Comparison of ENCODE assay signal across 9 mouse cellular contexts in the genomic region with DNA sequence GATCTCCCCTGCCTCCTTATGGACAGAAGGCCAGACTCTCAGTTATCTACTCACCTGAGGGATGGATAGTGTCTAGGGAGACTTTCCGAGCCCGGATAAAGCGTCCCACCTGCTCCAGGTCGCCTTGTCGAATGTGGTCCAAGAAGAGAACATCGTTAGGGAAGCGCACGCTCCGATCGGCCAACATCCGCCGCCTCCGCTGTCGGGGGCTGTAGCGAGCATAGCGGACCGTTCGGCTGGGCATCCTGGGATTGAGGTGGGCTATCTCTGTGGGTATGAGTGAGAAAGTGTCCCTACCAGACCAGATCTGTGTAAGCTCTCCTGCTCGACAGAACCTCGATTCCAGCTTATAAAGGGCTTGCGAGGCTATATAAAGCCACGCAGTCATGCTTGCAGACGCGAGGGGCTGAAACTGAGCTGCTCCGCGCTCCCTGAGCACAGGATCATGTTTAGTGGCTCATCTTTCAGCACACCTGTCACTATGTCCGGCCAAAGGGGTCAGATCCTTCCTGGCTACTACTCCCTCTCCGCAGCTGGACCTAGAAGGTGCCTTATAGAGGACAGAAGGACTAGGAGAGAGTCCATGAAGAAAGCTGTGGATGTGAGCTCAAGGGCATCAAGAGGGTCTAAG. TPM values are rescaled to one million over a fixed set of nuclear protein-coding genes. Genes with fewer than 3 reads are reported as not detected.
DNase-seq lines count a peak whose midpoint lies in the region; ATAC-seq lines count a peak whose summit lies in the region.
"Had no signal": no experiment of that assay in that cellular context is flagged by ENCODE, and none has a peak within 500 bp of the region (broad histone marks: within the 10 kb centered on the region; RNA-seq: fewer than 3 reads in every experiment).

Gene Ppp1r27, minus strand, starts transcription at position 323 of the 631 bp plus-strand sequence.

- H3K27me3 ChIP-seq in lung, embryonic 15.5 days: no peaks in the 10 kb centered on the region
- H3K27me3 ChIP-seq in forebrain, embryonic 10.5 days (ENCODE audit: poor library complexity, severe bottlenecking): no peaks in the 10 kb centered on the region
- no peaks in the 10 kb centered on the region for H3K27me3 ChIP-seq in intestine, embryonic 15.5 days (replicated peaks)
- H3K27me3 ChIP-seq in neural tube, embryonic 14.5 days (ENCODE audit: control insufficient read depth, insufficient read depth, low read length): no peaks in the 10 kb centered on the region

- no peak for ATAC-seq in lung, embryonic 15.5 days (ENCODE audit: borderline replicate concordance, extremely low read depth, low FRiP score, low TSS enrichment)
- ATAC-seq in intestine, embryonic 15.5 days: no peak
- no peak for ATAC-seq in neural tube, embryonic 14.5 days (ENCODE audit: low read depth)

- H3K4me3 ChIP-seq in lung, embryonic 15.5 days: peak within 1 kb of the TSS; percentile 95
- H3K4me3 ChIP-seq in forebrain, embryonic 10.5 days: peak within 1 kb of the TSS; percentile 78
- H3K4me3 ChIP-seq in intestine, embryonic 15.5 days (replicated peaks): peak within 1 kb of the TSS; percentile 90
- peak within 1 kb of the TSS; percentile 96 for H3K4me3 ChIP-seq in neural tube, embryonic 14.5 days (ENCODE audit: low read depth, low read length)

- no peaks in the 10 kb centered on the region for H3K9me3 ChIP-seq in lung, embryonic 15.5 days
- H3K9me3 ChIP-seq in forebrain, embryonic 10.5 days: no peaks in the 10 kb centered on the region
- H3K9me3 ChIP-seq in intestine, embryonic 15.5 days: no peaks in the 10 kb centered on the region
- H3K9me3 ChIP-seq in neural tube, embryonic 14.5 days (ENCODE audit: control insufficient read depth, low read length): no peaks in the 10 kb centered on the region

- DNase-seq in lung, adult 18-20 months: no peak
- DNase-seq in forebrain, embryonic 10.5 days (ENCODE audit: extremely low spot score, low spot score): no peak
- DNase-seq in cerebellum, adult 18-20 months: no peak
- DNase-seq in urinary bladder, adult 18-20 months (ENCODE audit: low spot score in 2 of 2): no peak
- no peak for DNase-seq in cerebellum, adult 9-10 months

- 91% methylated on average over 28 of the region's 28 CpGs for WGBS in lung, embryonic 15.5 days
- 95% methylated on average over 28 of the region's 28 CpGs for WGBS in forebrain, embryonic 10.5 days
- 93% methylated on average over 28 of the region's 28 CpGs for WGBS in intestine, embryonic 15.5 days
- WGBS in neural tube, embryonic 14.5 days: 93% methylated on average over 28 of the region's 28 CpGs

- H3K36me3 ChIP-seq in lung, embryonic 15.5 days: no peaks in the 10 kb centered on the region
- peaks cover 13% of the 10 kb centered on the region for H3K36me3 ChIP-seq in forebrain, embryonic 10.5 days (replicated peaks)
- H3K36me3 ChIP-seq in intestine, embryonic 15.5 days: no peaks in the 10 kb centered on the region
- no peaks in the 10 kb centered on the region for H3K36me3 ChIP-seq in neural tube, embryonic 14.5 days (ENCODE audit: control insufficient read depth, insufficient read depth, low read length)

- peak within 1 kb of the TSS; percentile 96; the same call in 1 of the 2 replicates for H3K27ac ChIP-seq in lung, embryonic 15.5 days
- H3K27ac ChIP-seq in forebrain, embryonic 10.5 days: peak within 1 kb of the TSS; percentile 96
- H3K27ac ChIP-seq in intestine, embryonic 15.5 days: peak within 1 kb of the TSS; percentile 65; the same call in 1 of the 2 replicates
- H3K27ac ChIP-seq in neural tube, embryonic 14.5 days (ENCODE audit: low read depth, low read length): peak within 1 kb of the TSS; percentile 58

- peak within 1 kb of the TSS; percentile 89 for H3K4me2 ChIP-seq in lung, embryonic 15.5 days
- peak within 1 kb of the TSS; percentile 80 for H3K4me2 ChIP-seq in intestine, embryonic 15.5 days (replicated peaks)
- peak within 1 kb of the TSS; percentile 93 for H3K4me2 ChIP-seq in neural tube, embryonic 14.5 days (ENCODE audit: low read depth, low read length)

- H3K9ac ChIP-seq in lung, embryonic 15.5 days: peak within 1 kb of the TSS; percentile 99
- H3K9ac ChIP-seq in intestine, embryonic 15.5 days: peak within 1 kb of the TSS; percentile 60
- H3K9ac ChIP-seq in neural tube, embryonic 14.5 days (replicated peaks; ENCODE audit: low read depth, low read length): peak within 1 kb of the TSS; percentile 96

- peaks cover 27% of the 10 kb centered on the region for H3K4me1 ChIP-seq in lung, embryonic 15.5 days
- H3K4me1 ChIP-seq in forebrain, embryonic 10.5 days: peaks cover 33% of the 10 kb centered on the region
- H3K4me1 ChIP-seq in intestine, embryonic 15.5 days (replicated peaks): peaks cover 25% of the 10 kb centered on the region
- peaks cover 17% of the 10 kb centered on the region for H3K4me1 ChIP-seq in neural tube, embryonic 14.5 days (ENCODE audit: control insufficient read depth, insufficient read depth, low read length)

RNA-seq across cellular contexts. Expression of gene Ppp1r27, which starts in this region (rescaled TPM):
- polyA plus RNA-seq in lung, embryonic 15.5 days (2015; fragmentation: Nextera tagmentation; extraction: Ambion mirVana): 0.65 and 1.7 TPM in 2 replicates
- not detected in 2 replicates for polyA plus RNA-seq in forebrain, embryonic 10.5 days (2016; fragmentation: Nextera tagmentation; extraction: Ambion mirVana)
- not detected in 2 replicates for polyA plus RNA-seq in intestine, embryonic 15.5 days (2015; fragmentation: Nextera tagmentation; extraction: Ambion mirVana)
- not detected in 2 replicates for polyA plus RNA-seq in neural tube, embryonic 14.5 days (2014; fragmentation: Nextera tagmentation; extraction: Ambion mirVana)
- polyA plus RNA-seq: brain, embryonic 14.5 days had no signal
